Mouse (Mus musculus): ENCODE measurements around the gene Xbp1.
"Not testable (repeated sequence)": the region's sequence is repeated elsewhere in the genome, so short reads cannot be mapped to it uniquely, and the experiment has no call there.

DNA sequence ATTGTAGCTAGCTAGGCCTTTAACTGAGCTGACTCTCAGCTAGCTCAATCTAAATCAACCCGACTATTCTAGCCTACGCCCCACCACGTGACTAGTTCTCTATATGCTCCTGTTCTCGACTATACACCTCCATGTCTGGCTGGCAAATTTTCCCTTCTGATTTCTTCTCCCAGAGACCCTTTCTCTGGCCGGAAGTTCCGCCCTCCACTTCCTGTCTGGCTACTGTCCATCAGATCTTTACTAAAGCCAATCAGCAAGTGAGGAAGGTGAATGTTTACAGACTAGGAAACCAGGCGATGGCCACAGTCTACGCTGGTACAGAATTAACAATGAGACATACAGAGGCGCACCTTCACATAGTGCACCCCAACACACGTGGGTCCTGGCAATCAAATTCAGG is 31.0 kb upstream of the Xbp1 start:
- TF ChIP-seq USF1 (IDR thresholded peaks at IDR 0.05; ENCODE audit: low read depth); MAX (IDR thresholded peaks at IDR 0.05); CTCF (IDR thresholded peaks at IDR 0.05; ENCODE audit: control insufficient read depth, insufficient read depth, insufficient read length); MYOG (IDR thresholded peaks at IDR 0.05; ENCODE audit: control insufficient read depth, extremely low read depth, insufficient read length); CEBPB (IDR thresholded peaks at IDR 0.05; ENCODE audit: low read depth): not testable (repeated sequence)
